Mouse (Mus musculus): Measurements from ENCODE around the gene Car9. TPM values are rescaled to one million over a fixed set of nuclear protein-coding genes. Genes with fewer than 3 reads are reported as not detected.
A peak's percentile ranks its signal among the peaks of the same experiment; 100 is the strongest.
"Not testable (repeated sequence)": the region's sequence is repeated elsewhere in the genome, so short reads cannot be mapped to it uniquely, and the experiment has no call there.

Gene Car9
- polyA plus RNA-seq, 1 experiment from 2014 or later, result 0.16 TPM

DNA sequence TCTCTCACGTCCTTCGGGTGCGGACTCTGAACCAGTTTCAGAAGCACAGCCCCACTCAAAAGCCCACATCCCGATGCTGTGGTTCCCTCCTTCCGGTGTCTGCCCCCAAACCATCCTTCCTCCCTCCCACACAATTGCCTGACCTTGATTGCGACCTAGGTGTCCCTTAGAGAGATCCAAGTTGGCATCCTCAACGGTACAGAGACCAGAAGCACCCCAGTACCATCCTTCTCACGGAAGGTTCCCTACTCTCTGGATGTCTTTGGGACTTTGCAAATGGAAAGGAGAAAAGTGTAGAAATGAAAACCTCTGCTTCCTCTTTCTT lies 28.3 kb upstream of the Car9 start:
- no peaks in the 10 kb centered on the region; the same call in 1 of the 2 replicates for H3K4me1 ChIP-seq (replicated peaks; ENCODE audit: control insufficient read depth, insufficient read depth, low read length)
- ATAC-seq, result no peak
- H3K4me2 ChIP-seq (ENCODE audit: low read length), result peak overlapping the region; percentile 49
- peak overlapping the region; percentile 24 for H3K9ac ChIP-seq (replicated peaks; ENCODE audit: low read depth, low read length)
- no peaks in the 10 kb centered on the region for H3K9me3 ChIP-seq (ENCODE audit: control insufficient read depth, low read length)
- peak overlapping the region; percentile 33 for H3K4me3 ChIP-seq (replicated peaks; ENCODE audit: low read length)
- H3K27ac ChIP-seq (ENCODE audit: low read length), result no peak overlapping the region
- no peaks in the 10 kb centered on the region for H3K36me3 ChIP-seq (ENCODE audit: control insufficient read depth, insufficient read depth)
- H3K27me3 ChIP-seq (replicated peaks; ENCODE audit: control insufficient read depth, insufficient read depth, low read length), result no peaks in the 10 kb centered on the region
- 60% methylated on average over 8 of the region's 8 CpGs for WGBS

DNA sequence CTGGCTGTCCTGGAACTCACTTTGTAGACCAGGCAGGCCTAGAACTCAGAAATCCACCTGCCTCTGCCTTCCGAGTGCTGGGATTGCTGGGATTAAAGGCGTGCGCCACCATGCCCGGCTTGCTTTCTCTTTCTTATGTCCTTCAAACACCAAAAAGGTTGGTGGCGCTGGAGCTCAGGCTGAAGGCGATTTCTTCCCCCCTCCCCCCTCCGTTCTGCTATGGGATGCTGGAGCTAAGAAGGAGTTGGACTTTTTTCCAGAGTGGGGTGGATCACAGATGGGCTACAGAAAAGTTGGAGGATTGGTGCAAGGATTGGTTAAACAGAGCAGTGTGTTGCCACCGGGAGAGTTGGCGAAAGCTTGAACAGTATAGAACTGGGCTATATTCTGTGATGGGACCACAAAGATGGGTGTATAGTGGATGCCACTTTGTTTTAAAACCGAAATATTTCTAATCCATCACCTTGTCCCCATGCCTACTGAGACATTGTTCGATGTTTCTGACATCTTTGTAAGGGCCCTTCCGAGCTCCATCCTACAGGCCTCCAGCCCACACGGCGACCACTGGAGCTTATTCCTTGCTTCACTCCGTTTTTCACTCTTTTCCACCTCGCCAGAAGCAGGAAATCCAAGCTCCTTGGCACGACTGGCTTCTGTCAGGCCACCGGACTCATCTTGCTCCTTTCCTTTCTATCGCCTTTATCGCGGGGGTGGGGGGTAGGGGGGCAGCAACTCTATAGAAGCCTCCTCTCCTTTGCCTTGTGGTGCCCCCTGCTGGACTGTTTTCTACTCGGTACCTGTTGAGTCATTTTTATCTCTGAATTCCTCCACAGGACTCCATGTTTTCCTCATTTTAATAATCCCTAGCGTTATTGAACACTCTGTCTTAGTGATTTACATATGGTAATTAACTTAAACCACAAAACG lies 27.6 kb upstream of the Car9 start:
- no peaks in the 10 kb centered on the region; the same call in 1 of the 2 replicates for H3K4me1 ChIP-seq (replicated peaks; ENCODE audit: control insufficient read depth, insufficient read depth, low read length)
- no peak for ATAC-seq
- H3K4me3 ChIP-seq (replicated peaks; ENCODE audit: low read length), result no peak overlapping the region
- H3K9me3 ChIP-seq (ENCODE audit: control insufficient read depth, low read length), result no peaks in the 10 kb centered on the region
- H3K27me3 ChIP-seq (replicated peaks; ENCODE audit: control insufficient read depth, insufficient read depth, low read length), result no peaks in the 10 kb centered on the region
- no peak overlapping the region for H3K4me2 ChIP-seq (ENCODE audit: low read length)
- H3K27ac ChIP-seq (ENCODE audit: low read length), result no peak overlapping the region
- 47% methylated on average over 24 of the region's 24 CpGs for WGBS
- H3K9ac ChIP-seq (replicated peaks; ENCODE audit: low read depth, low read length), result no peak overlapping the region
- H3K36me3 ChIP-seq (ENCODE audit: control insufficient read depth, insufficient read depth), result no peaks in the 10 kb centered on the region

DNA sequence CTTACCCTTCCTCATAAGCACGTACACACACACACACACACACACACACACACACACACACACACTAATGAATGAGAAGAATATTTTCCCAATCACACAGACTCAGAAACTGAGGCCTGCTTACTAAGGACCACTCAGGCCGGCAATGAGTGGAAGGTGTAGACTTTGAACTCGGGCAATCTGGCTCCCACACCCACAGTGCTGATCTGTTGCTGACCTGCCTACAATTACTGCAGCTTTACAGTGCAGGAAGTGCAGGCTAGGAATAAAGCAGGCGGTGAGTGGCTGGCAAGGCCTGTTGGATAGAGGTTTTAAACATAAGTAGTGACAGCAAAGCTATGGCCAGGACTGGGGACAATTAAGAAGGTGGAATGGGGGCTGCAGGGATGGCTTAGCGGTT lies 25.8 kb upstream of the Car9 start:
- Histone ChIP-seq H3K36me3 (ENCODE audit: control insufficient read depth, insufficient read depth) (no peaks in the 10 kb centered on the region), H3K27me3 (replicated peaks; ENCODE audit: control insufficient read depth, insufficient read depth, low read length) (no peaks in the 10 kb centered on the region), H3K4me1 (replicated peaks; ENCODE audit: control insufficient read depth, insufficient read depth, low read length) (no peaks in the 10 kb centered on the region; the same call in 1 of the 2 replicates), H3K4me3 (replicated peaks; ENCODE audit: low read length) (no peak overlapping the region), H3K9ac (replicated peaks; ENCODE audit: low read depth, low read length) (no peak overlapping the region), H3K4me2 (ENCODE audit: low read length) (no peak overlapping the region), H3K9me3 (ENCODE audit: control insufficient read depth, low read length) (no peaks in the 10 kb centered on the region), H3K27ac (ENCODE audit: low read length) (no peak overlapping the region)
- WGBS, result 86% methylated on average over 5 of the region's 5 CpGs
- ATAC-seq, result no peak

DNA sequence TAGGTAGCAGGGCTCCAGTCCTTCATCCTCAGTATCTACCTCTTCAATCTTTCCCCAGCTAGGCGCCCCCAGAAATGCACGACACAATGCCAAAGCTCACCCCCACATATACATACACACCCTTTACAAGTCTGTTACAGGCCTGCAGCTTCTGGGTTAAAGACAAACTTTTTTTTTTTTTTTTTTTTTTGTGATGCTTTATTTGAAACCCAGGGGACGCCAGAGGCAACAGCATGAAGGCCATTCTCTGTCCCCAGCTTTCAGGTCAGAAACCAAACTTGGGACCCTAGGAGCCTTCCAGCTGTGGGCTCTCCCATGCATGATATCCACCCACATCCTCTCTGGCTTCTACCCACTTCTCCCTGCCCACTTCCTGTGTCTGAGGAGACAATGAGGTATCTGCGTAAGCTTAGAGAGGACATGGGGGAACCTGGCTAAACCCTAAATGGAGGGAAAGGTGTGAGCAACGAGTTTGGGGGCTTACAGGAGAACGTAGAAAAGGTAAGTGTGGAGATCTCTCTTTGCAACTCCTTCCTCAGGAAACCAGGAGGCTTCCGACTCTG lies 24.8 kb upstream of the Car9 start:
- WGBS, result 68% methylated on average over 7 of the region's 7 CpGs
- Histone ChIP-seq H3K4me2 (ENCODE audit: low read length) (no peak overlapping the region), H3K9me3 (ENCODE audit: control insufficient read depth, low read length) (no peaks in the 10 kb centered on the region), H3K27me3 (replicated peaks; ENCODE audit: control insufficient read depth, insufficient read depth, low read length) (no peaks in the 10 kb centered on the region), H3K36me3 (ENCODE audit: control insufficient read depth, insufficient read depth) (no peaks in the 10 kb centered on the region), H3K4me3 (replicated peaks; ENCODE audit: low read length) (no peak overlapping the region), H3K27ac (ENCODE audit: low read length) (no peak overlapping the region), H3K9ac (replicated peaks; ENCODE audit: low read depth, low read length) (no peak overlapping the region), H3K4me1 (replicated peaks; ENCODE audit: control insufficient read depth, insufficient read depth, low read length) (no peaks in the 10 kb centered on the region; the same call in 1 of the 2 replicates)
- no peak for ATAC-seq

DNA sequence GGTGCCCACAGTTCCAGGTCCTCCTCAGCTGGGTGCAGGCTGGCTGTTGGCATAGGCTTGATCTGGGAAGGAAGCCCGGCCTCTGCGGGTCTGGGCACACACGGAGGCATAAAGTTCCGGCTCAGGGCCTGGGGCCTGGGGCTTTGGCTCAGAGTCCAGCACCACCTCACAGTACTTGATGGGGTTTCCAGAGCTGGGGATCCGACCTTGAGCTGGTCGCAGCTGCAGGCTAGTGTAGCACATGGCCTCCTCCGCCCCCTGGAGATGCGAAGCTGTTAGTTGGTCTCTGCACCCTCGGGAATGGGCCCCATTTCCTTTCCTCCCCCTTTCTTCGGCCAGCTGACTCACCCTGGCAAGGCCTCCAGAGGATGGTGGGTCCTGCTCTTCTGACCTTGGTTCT lies 24.2 kb upstream of the Car9 start:
- Histone ChIP-seq H3K9ac (replicated peaks; ENCODE audit: low read depth, low read length) (no peak overlapping the region), H3K4me2 (ENCODE audit: low read length) (no peak overlapping the region), H3K4me3 (replicated peaks; ENCODE audit: low read length) (no peak overlapping the region), H3K9me3 (ENCODE audit: control insufficient read depth, low read length) (no peaks in the 10 kb centered on the region), H3K4me1 (replicated peaks; ENCODE audit: control insufficient read depth, insufficient read depth, low read length) (no peaks in the 10 kb centered on the region; the same call in 1 of the 2 replicates), H3K27me3 (replicated peaks; ENCODE audit: control insufficient read depth, insufficient read depth, low read length) (no peaks in the 10 kb centered on the region), H3K36me3 (ENCODE audit: control insufficient read depth, insufficient read depth) (no peaks in the 10 kb centered on the region), H3K27ac (ENCODE audit: low read length) (no peak overlapping the region)
- ATAC-seq, result no peak
- WGBS, result 76% methylated on average over 10 of the region's 10 CpGs

DNA sequence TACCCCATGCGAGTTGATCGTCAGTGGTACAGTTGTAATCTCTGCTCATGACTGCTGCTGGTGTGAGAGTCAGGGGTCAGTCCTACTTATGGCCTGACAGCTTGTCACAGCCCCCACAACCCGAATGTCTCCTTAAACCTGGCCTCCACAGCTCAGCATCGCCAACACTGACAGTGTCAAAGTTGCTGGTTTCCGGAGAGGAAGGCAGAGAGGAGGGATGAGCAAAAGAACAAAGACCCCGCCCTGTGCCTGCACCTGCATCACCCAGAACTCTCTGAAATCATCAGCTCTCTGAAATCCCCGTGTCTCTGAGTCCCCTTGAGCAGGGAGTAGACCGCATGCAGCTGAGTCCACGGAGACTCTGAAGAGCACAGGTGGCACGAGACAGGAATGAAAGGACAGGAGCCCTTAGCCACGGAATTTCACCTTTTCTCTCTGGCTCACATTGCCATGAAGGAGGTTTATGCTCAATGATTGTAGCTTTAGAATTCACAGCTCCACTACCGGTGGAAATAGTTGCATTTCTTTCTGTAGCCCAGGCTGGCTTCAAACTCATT lies 23.2 kb upstream of the Car9 start, which contains the start of gene Sit1:
Sit1 (minus strand) TSS at position 200 of the 557 bp plus-strand sequence.
- H3K4me1 ChIP-seq (replicated peaks; ENCODE audit: control insufficient read depth, insufficient read depth, low read length), result no peaks in the 10 kb centered on the region; the same call in 1 of the 2 replicates
- H3K36me3 ChIP-seq (ENCODE audit: control insufficient read depth, insufficient read depth), result no peaks in the 10 kb centered on the region
- no peak within 1 kb of the TSS for H3K9ac ChIP-seq (replicated peaks; ENCODE audit: low read depth, low read length)
- no peak for ATAC-seq
- H3K4me3 ChIP-seq (replicated peaks; ENCODE audit: low read length), result no peak within 1 kb of the TSS
- H3K27me3 ChIP-seq (replicated peaks; ENCODE audit: control insufficient read depth, insufficient read depth, low read length), result no peaks in the 10 kb centered on the region
- no peaks in the 10 kb centered on the region for H3K9me3 ChIP-seq (ENCODE audit: control insufficient read depth, low read length)
- no peak within 1 kb of the TSS for H3K27ac ChIP-seq (ENCODE audit: low read length)
- WGBS, result 60% methylated on average over 12 of the region's 12 CpGs
- no peak within 1 kb of the TSS for H3K4me2 ChIP-seq (ENCODE audit: low read length)

DNA sequence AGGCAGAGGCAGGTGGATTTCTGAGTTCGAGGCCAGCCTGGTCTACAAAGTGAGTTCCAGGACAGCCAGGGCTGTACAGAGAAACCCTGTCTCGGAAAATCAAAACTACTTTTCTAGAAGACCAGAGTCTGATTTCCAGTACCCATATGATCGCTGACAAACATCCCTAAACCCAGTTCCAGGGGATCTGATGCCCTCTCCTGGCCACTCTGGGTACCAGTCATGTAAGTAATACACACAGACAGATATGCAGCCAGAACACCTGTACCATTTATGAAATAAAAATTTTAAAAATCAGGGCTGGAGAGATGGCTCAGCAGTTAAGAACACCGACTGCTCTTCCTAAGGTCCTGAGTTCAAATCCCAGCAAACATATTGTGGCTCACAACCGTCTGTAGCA lies 21.1 kb upstream of the Car9 start:
- not testable (repeated sequence) for ATAC-seq; H3K27me3 ChIP-seq (replicated peaks; ENCODE audit: control insufficient read depth, insufficient read depth, low read length); H3K4me2 ChIP-seq (ENCODE audit: low read length); H3K4me3 ChIP-seq (replicated peaks; ENCODE audit: low read length); H3K9me3 ChIP-seq (ENCODE audit: control insufficient read depth, low read length); H3K36me3 ChIP-seq (ENCODE audit: control insufficient read depth, insufficient read depth); H3K9ac ChIP-seq (replicated peaks; ENCODE audit: low read depth, low read length); H3K27ac ChIP-seq (ENCODE audit: low read length); H3K4me1 ChIP-seq (replicated peaks; ENCODE audit: control insufficient read depth, insufficient read depth, low read length)
- 83% methylated on average over 5 of the region's 5 CpGs for WGBS

DNA sequence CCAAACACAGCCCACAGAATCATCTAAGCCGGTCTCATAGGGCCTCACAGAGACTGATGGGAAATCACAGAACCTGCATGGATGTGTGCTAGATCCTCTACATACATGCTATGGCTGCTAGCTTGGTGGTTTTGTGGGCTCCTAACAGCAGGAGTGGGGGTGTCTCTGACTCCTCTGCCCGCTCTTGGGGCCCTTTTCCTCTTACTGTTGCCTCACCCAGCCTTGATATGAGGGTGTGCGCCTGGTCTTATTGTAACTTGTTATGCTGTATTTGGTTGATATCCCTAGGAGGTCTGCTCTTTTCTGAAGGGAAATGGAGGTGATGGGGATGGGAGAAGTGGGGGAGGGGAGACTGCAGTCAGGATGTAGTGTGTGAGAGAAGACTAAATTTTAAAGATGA lies 17.2 kb upstream of the Car9 start:
- Histone ChIP-seq H3K9ac (replicated peaks; ENCODE audit: low read depth, low read length) (no peak overlapping the region), H3K4me2 (ENCODE audit: low read length) (no peak overlapping the region), H3K4me3 (replicated peaks; ENCODE audit: low read length) (no peak overlapping the region), H3K9me3 (ENCODE audit: control insufficient read depth, low read length) (no peaks in the 10 kb centered on the region), H3K4me1 (replicated peaks; ENCODE audit: control insufficient read depth, insufficient read depth, low read length) (peaks cover 6% of the 10 kb centered on the region), H3K27me3 (replicated peaks; ENCODE audit: control insufficient read depth, insufficient read depth, low read length) (no peaks in the 10 kb centered on the region), H3K36me3 (ENCODE audit: control insufficient read depth, insufficient read depth) (no peaks in the 10 kb centered on the region), H3K27ac (ENCODE audit: low read length) (no peak overlapping the region)
- no peak for ATAC-seq
- WGBS, result 97% methylated on average over 3 of the region's 3 CpGs

DNA sequence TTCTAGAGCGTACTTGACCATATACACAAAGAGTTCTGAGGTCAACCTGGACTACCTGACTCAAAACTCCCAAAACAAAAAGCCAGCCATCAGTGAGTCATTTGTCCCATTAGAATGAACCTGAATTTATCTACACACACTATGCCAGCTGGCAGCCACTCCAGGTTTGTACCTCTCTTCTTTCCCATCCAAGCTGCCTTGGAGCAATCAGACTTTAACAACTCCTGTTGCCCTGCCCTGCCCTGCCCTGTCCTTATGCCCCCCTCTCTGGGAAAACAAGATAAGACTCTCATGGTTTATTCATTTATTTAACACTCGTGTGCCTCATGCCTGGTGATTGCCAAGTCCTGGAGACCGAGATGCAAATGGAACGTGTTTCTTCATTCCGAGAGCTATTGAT lies 16.0 kb upstream of the Car9 start:
- Histone ChIP-seq H3K9ac (replicated peaks; ENCODE audit: low read depth, low read length) (no peak overlapping the region), H3K27me3 (replicated peaks; ENCODE audit: control insufficient read depth, insufficient read depth, low read length) (no peaks in the 10 kb centered on the region), H3K4me1 (replicated peaks; ENCODE audit: control insufficient read depth, insufficient read depth, low read length) (peaks cover 10% of the 10 kb centered on the region), H3K4me2 (ENCODE audit: low read length) (no peak overlapping the region), H3K4me3 (replicated peaks; ENCODE audit: low read length) (no peak overlapping the region), H3K27ac (ENCODE audit: low read length) (no peak overlapping the region), H3K9me3 (ENCODE audit: control insufficient read depth, low read length) (no peaks in the 10 kb centered on the region), H3K36me3 (ENCODE audit: control insufficient read depth, insufficient read depth) (no peaks in the 10 kb centered on the region)
- ATAC-seq, result no peak
- 87% methylated on average over 5 of the region's 5 CpGs for WGBS

All from forebrain, embryonic 16.5 days (tissue).